Mouse (Mus musculus) NIH3T3 (cell line): ENCODE data around the gene Fbxw4.
A peak's percentile ranks its signal among the peaks of the same experiment; 100 is the strongest.

Experiments
- DNase-seq: peaks from one replicate; pipeline ENCODE4 v3.0.0-alpha.2; 2012; ENCODE audit warnings: low read depth

Fbxw4 gene

GRCm38 (mm10) chr19:45541409-45542041, 118.6 kb downstream of the Fbxw4 start:
- peak; percentile 31 for DNase-seq

- peak; percentile 22 for DNase-seq
These were observed 119.3 kb downstream of the Fbxw4 start for GRCm38 (mm10) chr19:45540657-45541408.

GRCm38 (mm10) chr19:45537505-45537904, 122.6 kb downstream of the Fbxw4 start:
- peak; percentile 69 for DNase-seq

- DNase-seq = no peak
These were observed 124.2 kb downstream of the Fbxw4 start for GRCm38 (mm10) chr19:45535929-45536328.

GRCm38 (mm10) chr19:45535214-45535735, 124.8 kb downstream of the Fbxw4 start:
- no peak for DNase-seq

GRCm38 (mm10) chr19:45533617-45534016, 126.5 kb downstream of the Fbxw4 start:
- peak; percentile 61 for DNase-seq

GRCm38 (mm10) chr19:45531554-45531953, 128.6 kb downstream of the Fbxw4 start:
- DNase-seq = no peak

GRCm38 (mm10) chr19:45530200-45530995, 129.7 kb downstream of the Fbxw4 start:
- peak; percentile 38 for DNase-seq

- no peak for DNase-seq
These were observed 130.8 kb downstream of the Fbxw4 start for GRCm38 (mm10) chr19:45529294-45529693.
